Mouse (Mus musculus) ES-Bruce4 (cell line): Measurements from ENCODE around the gene Stab2.

ENCODE experiments used
- CTCF ChIP-seq: IDR thresholded peaks from one replicate; pipeline ENCODE4 v1.8.1; 2011; ENCODE audit warnings: low read depth, low read length
- EP300 ChIP-seq: IDR thresholded peaks from 2 replicates; pipeline ENCODE4 v1.6.1; 2011; ENCODE audit warnings: low read depth, low read length; ENCODE audit not compliant: insufficient read depth
- POLR2A ChIP-seq: IDR thresholded peaks from one replicate; pipeline ENCODE4 v1.8.1; 2011; ENCODE audit warnings: low read length; ENCODE audit not compliant: insufficient read depth

GRCm38 (mm10) chr10:87041265-87041664, 33.4 kb upstream of the Stab2 start:
- TF ChIP-seq POLR2A, result no peak
- TF ChIP-seq CTCF, result no peak
- TF ChIP-seq EP300, result no peak
